Mouse (Mus musculus) heart, embryonic 12.5 days (tissue): ENCODE results near the gene Fndc10. TPM values are rescaled to one million over a fixed set of nuclear protein-coding genes. Genes with fewer than 3 reads are reported as not detected.

Experiments used
- ATAC-seq: fragments of 200-750 bp; cut with Nextera tagmentation; 2 replicates; pipeline ENCODE4 v1.8.0; 2017; ENCODE audit warnings: moderate TSS enrichment, moderate library complexity; ENCODE audit not compliant: insufficient number of reproducible peaks, low FRiP score
- H3K27ac ChIP-seq: fragments of 300-500 bp; sonication (generic); 2 replicates; pipeline ENCODE4 v1.5.1; 2016; ENCODE audit warnings: mild to moderate bottlenecking, moderate library complexity; ENCODE audit not compliant: poor library complexity, severe bottlenecking
- H3K27me3 ChIP-seq: fragments of 300-500 bp; sonication (generic); replicated peaks from 2 replicates; pipeline ENCODE4 v1.6.1; 2016; ENCODE audit warnings: mild to moderate bottlenecking, moderate library complexity
- H3K36me3 ChIP-seq: fragments of 300-500 bp; sonication (generic); 2 replicates; pipeline ENCODE4 v1.6.1; 2016; ENCODE audit warnings: mild to moderate bottlenecking, moderate library complexity
- H3K4me1 ChIP-seq: fragments of 300-500 bp; sonication (generic); replicated peaks from 2 replicates; pipeline ENCODE4 v1.6.1; 2016; ENCODE audit warnings: mild to moderate bottlenecking
- H3K4me2 ChIP-seq: fragments of 300-500 bp; sonication (generic); 2 replicates; pipeline ENCODE4 v1.6.1; 2016; ENCODE audit warnings: mild to moderate bottlenecking, moderate library complexity
- H3K4me3 ChIP-seq: fragments of 300-500 bp; sonication (generic); 2 replicates; pipeline ENCODE4 v1.5.1; 2016; ENCODE audit warnings: mild to moderate bottlenecking
- H3K9ac ChIP-seq: fragments of 300-500 bp; sonication (generic); 2 replicates; pipeline ENCODE4 v1.6.1; 2016; ENCODE audit warnings: mild to moderate bottlenecking, moderate library complexity
- H3K9me3 ChIP-seq: fragments of 300-500 bp; sonication (generic); replicated peaks from 2 replicates; pipeline ENCODE4 v1.6.1; 2016; ENCODE audit warnings: mild to moderate bottlenecking, moderate library complexity
- WGBS: fragments of 180-500 bp; shearing (Covaris S2); methylation state at CpG from one replicate; pipeline ENCODE4 v1.1.7; 2016; 5-methylcytosine and 5-hydroxymethylcytosine counted together
- polyA plus RNA-seq: library from polyadenylated mRNA; unstranded; fragments of >200 nt; fragmentation: Nextera tagmentation; extraction: Ambion mirVana; gene quantifications from 2 replicates; pipeline ENCODE4 v1.2.1, GENCODE M21; 2016

The Fndc10 gene
- polyA plus RNA-seq, 1 experiment from 2014 or later = 5.2 TPM

- Histone ChIP-seq H3K4me1 (peaks cover 5% of the 10 kb centered on the region; the same call in 1 of the 2 replicates), H3K36me3 (no peaks in the 10 kb centered on the region)
- WGBS = 78% methylated on average over 12 of the region's 12 CpGs
Measured at GRCm38 (mm10) chr4:155690571-155691375, 3.4 kb upstream of the Fndc10 start.

GRCm38 (mm10) chr4:155692421-155692820, 1.7 kb upstream of the Fndc10 start:
- H3K36me3 ChIP-seq = no peaks in the 10 kb centered on the region
- no peak for ATAC-seq
- H3K4me1 ChIP-seq = peaks cover 5% of the 10 kb centered on the region; the same call in 1 of the 2 replicates
- H3K27ac ChIP-seq = no peak overlapping the region
- H3K27me3 ChIP-seq = peaks cover 35% of the 10 kb centered on the region
- H3K9me3 ChIP-seq = no peaks in the 10 kb centered on the region
- no peak overlapping the region for H3K4me3 ChIP-seq
- 92% methylated on average over 3 of the region's 3 CpGs for WGBS
- H3K9ac ChIP-seq = no peak overlapping the region
- H3K4me2 ChIP-seq = no peak overlapping the region

More at GRCm38 (mm10) chr4:155690571-155691375, 3.4 kb upstream of the Fndc10 start:
- Histone ChIP-seq H3K4me2 (no peak overlapping the region), H3K9ac (no peak overlapping the region), H3K4me3 (no peak overlapping the region), H3K27me3 (peaks cover 36% of the 10 kb centered on the region), H3K9me3 (no peaks in the 10 kb centered on the region), H3K27ac (no peak overlapping the region)
- ATAC-seq = no peak

- H3K9me3 ChIP-seq = no peaks in the 10 kb centered on the region
- H3K4me3 ChIP-seq = peak overlapping the region; percentile 69
- peaks cover 35% of the 10 kb centered on the region for H3K27me3 ChIP-seq
- no peaks in the 10 kb centered on the region for H3K36me3 ChIP-seq
- 0 out of 2 replicates have a peak overlapping the region, but pooled peaks have one; percentile 28 for H3K27ac ChIP-seq
- ATAC-seq = peak; percentile 56
- H3K4me1 ChIP-seq = peaks cover 5% of the 10 kb centered on the region; the same call in 1 of the 2 replicates
- peak overlapping the region; percentile 87 for H3K9ac ChIP-seq
- WGBS = 1% methylated on average over 92 of the region's 92 CpGs
- H3K4me2 ChIP-seq = peak overlapping the region; percentile 99
Measured at GRCm38 (mm10) chr4:155694482-155695401, 600 bp downstream of the Fndc10 start.

GRCm38 (mm10) chr4:155695531-155696062, 1.5 kb downstream of the Fndc10 start:
- ATAC-seq = no peak
- Histone ChIP-seq H3K27ac (no peak overlapping the region), H3K27me3 (peaks cover 35% of the 10 kb centered on the region), H3K4me3 (no peak overlapping the region), H3K36me3 (no peaks in the 10 kb centered on the region), H3K9me3 (no peaks in the 10 kb centered on the region), H3K4me2 (peak overlapping the region; percentile 99), H3K9ac (no peak overlapping the region), H3K4me1 (peaks cover 5% of the 10 kb centered on the region; the same call in 1 of the 2 replicates)
- 90% methylated on average over 4 of the region's 4 CpGs for WGBS

- WGBS = 57% methylated on average over 16 of the region's 16 CpGs
- no peaks in the 10 kb centered on the region for H3K36me3 ChIP-seq
- no peaks in the 10 kb centered on the region for H3K9me3 ChIP-seq
- H3K4me1 ChIP-seq = peaks cover 5% of the 10 kb centered on the region; the same call in 1 of the 2 replicates
- no peak overlapping the region for H3K4me3 ChIP-seq
- no peak overlapping the region for H3K9ac ChIP-seq
- peaks cover 28% of the 10 kb centered on the region for H3K27me3 ChIP-seq
- H3K27ac ChIP-seq = no peak overlapping the region
- ATAC-seq = no peak
- H3K4me2 ChIP-seq = no peak overlapping the region
Measured at GRCm38 (mm10) chr4:155696261-155697255, 2.4 kb downstream of the Fndc10 start.

GRCm38 (mm10) chr4:155700425-155700824, 6.3 kb downstream of the Fndc10 start:
- 0 out of 2 replicates have a peak, but pooled peaks cover 4% of the 10 kb centered on the region for H3K4me1 ChIP-seq
- H3K4me3 ChIP-seq = no peak overlapping the region
- no peak for ATAC-seq
- no peaks in the 10 kb centered on the region for H3K36me3 ChIP-seq
- no peak overlapping the region for H3K4me2 ChIP-seq
- no peak overlapping the region for H3K9ac ChIP-seq
- H3K27me3 ChIP-seq = peaks cover 9% of the 10 kb centered on the region
- H3K27ac ChIP-seq = no peak overlapping the region
- H3K9me3 ChIP-seq = no peaks in the 10 kb centered on the region

GRCm38 (mm10) chr4:155703425-155703929, 9.3 kb downstream of the Fndc10 start:
- Histone ChIP-seq H3K4me1 (peaks cover 14% of the 10 kb centered on the region), H3K4me2 (no peak overlapping the region), H3K27me3 (no peaks in the 10 kb centered on the region), H3K4me3 (no peak overlapping the region), H3K27ac (no peak overlapping the region), H3K9me3 (no peaks in the 10 kb centered on the region), H3K36me3 (no peaks in the 10 kb centered on the region), H3K9ac (no peak overlapping the region)
- ATAC-seq = no peak
- 95% methylated on average over 4 of the region's 4 CpGs for WGBS

GRCm38 (mm10) chr4:155704721-155705591, 10.8 kb downstream of the Fndc10 start, which contains the start of gene Ssu72:
Gene Ssu72 (plus strand): TSS chr4:155704800.
- peak; percentile 95 for ATAC-seq
- Histone ChIP-seq H3K4me1 (peaks cover 22% of the 10 kb centered on the region), H3K27me3 (no peaks in the 10 kb centered on the region), H3K36me3 (no peaks in the 10 kb centered on the region), H3K4me3 (peak within 1 kb of the TSS; percentile 98), H3K9ac (peak within 1 kb of the TSS; percentile 94), H3K27ac (peak within 1 kb of the TSS; percentile 92), H3K4me2 (peak within 1 kb of the TSS; percentile 75), H3K9me3 (no peaks in the 10 kb centered on the region)
- WGBS = under 1% methylated on average over 83 of the region's 83 CpGs

- Histone ChIP-seq H3K36me3 (no peaks in the 10 kb centered on the region), H3K9me3 (no peaks in the 10 kb centered on the region), H3K27me3 (no peaks in the 10 kb centered on the region), H3K9ac (peak overlapping the region; percentile 94), H3K4me3 (peak overlapping the region; percentile 98), H3K4me2 (peak overlapping the region; percentile 75), H3K27ac (peak overlapping the region; percentile 92), H3K4me1 (peaks cover 29% of the 10 kb centered on the region)
- no peak for ATAC-seq
- 0% methylated on average over 19 of the region's 19 CpGs for WGBS
Measured at GRCm38 (mm10) chr4:155705592-155705929, 11.4 kb downstream of the Fndc10 start.
